Mouse (Mus musculus): Measurements from ENCODE around the gene Fam50a. TPM values are rescaled to one million over a fixed set of nuclear protein-coding genes. Genes with fewer than 3 reads are reported as not detected.

The Fam50a gene
- polyA plus RNA-seq (2014; fragmentation: Nextera tagmentation; extraction: Ambion mirVana) = 65.8 and 67.8 TPM in 2 replicates

GRCm38 (mm10) chrX:74312540-74313464 is at the start of gene Fam50a:
Gene Fam50a (plus strand): TSS chrX:74313033.
- peak; percentile 84 for DNase-seq (ENCODE audit: low spot score)
- 0 out of 2 replicates have a peak, but pooled peaks cover 3% of the 10 kb centered on the region for H3K36me3 ChIP-seq (ENCODE audit: control insufficient read depth, insufficient read depth, low read length)
- H3K4me1 ChIP-seq (ENCODE audit: control insufficient read depth, insufficient read depth, low read length) = no peaks in the 10 kb centered on the region
- peak within 1 kb of the TSS; percentile 49 for H3K4me3 ChIP-seq (ENCODE audit: low read depth, low read length)
- no peaks in the 10 kb centered on the region for H3K9me3 ChIP-seq (ENCODE audit: control insufficient read depth, low read length)
- no peak within 1 kb of the TSS for H3K27ac ChIP-seq (replicated peaks; ENCODE audit: low read depth, low read length)
- WGBS = 30% methylated on average over 51 of the region's 59 CpGs
- H3K9ac ChIP-seq (ENCODE audit: low read length) = peak within 1 kb of the TSS; percentile 65
- ATAC-seq (ENCODE audit: insufficient number of reproducible peaks, low FRiP score, low TSS enrichment, low read depth) = peak; percentile 95
- H3K27me3 ChIP-seq (ENCODE audit: control insufficient read depth, insufficient read depth, low read length) = no peaks in the 10 kb centered on the region
- peak within 1 kb of the TSS; percentile 67 for H3K4me2 ChIP-seq (ENCODE audit: low read depth, severe bottlenecking)

- H3K9me3 ChIP-seq (ENCODE audit: control insufficient read depth, low read length) = no peaks in the 10 kb centered on the region
- no peaks in the 10 kb centered on the region; the same call in 1 of the 2 replicates for H3K36me3 ChIP-seq (ENCODE audit: control insufficient read depth, insufficient read depth, low read length)
- peak overlapping the region; percentile 89 for H3K27ac ChIP-seq (replicated peaks; ENCODE audit: low read depth, low read length)
- 42% methylated on average over 3 of the region's 3 CpGs for WGBS
- H3K4me3 ChIP-seq (ENCODE audit: low read depth, low read length) = peak overlapping the region; percentile 50
- ATAC-seq (ENCODE audit: insufficient number of reproducible peaks, low FRiP score, low TSS enrichment, low read depth) (peak; percentile 27), DNase-seq (ENCODE audit: low spot score) (no peak)
- H3K4me2 ChIP-seq (ENCODE audit: low read depth, severe bottlenecking) = peak overlapping the region; percentile 45
- no peaks in the 10 kb centered on the region for H3K4me1 ChIP-seq (ENCODE audit: control insufficient read depth, insufficient read depth, low read length)
- H3K27me3 ChIP-seq (ENCODE audit: control insufficient read depth, insufficient read depth, low read length) = no peaks in the 10 kb centered on the region
- H3K9ac ChIP-seq (ENCODE audit: low read length) = peak overlapping the region; percentile 64
Observed at GRCm38 (mm10) chrX:74269736-74270061, 43.1 kb upstream of the Fam50a start.

- H3K9ac ChIP-seq (ENCODE audit: low read length) = peak within 1 kb of the TSS; percentile 64
- no peaks in the 10 kb centered on the region for H3K9me3 ChIP-seq (ENCODE audit: control insufficient read depth, low read length)
- WGBS = 13% methylated on average over 42 of the region's 42 CpGs
- ATAC-seq (ENCODE audit: insufficient number of reproducible peaks, low FRiP score, low TSS enrichment, low read depth) (peak; percentile 93), DNase-seq (ENCODE audit: low spot score) (peak; percentile 90)
- no peaks in the 10 kb centered on the region; the same call in 1 of the 2 replicates for H3K36me3 ChIP-seq (ENCODE audit: control insufficient read depth, insufficient read depth, low read length)
- peak within 1 kb of the TSS; percentile 89 for H3K27ac ChIP-seq (replicated peaks; ENCODE audit: low read depth, low read length)
- no peaks in the 10 kb centered on the region for H3K27me3 ChIP-seq (ENCODE audit: control insufficient read depth, insufficient read depth, low read length)
- H3K4me3 ChIP-seq (ENCODE audit: low read depth, low read length) = peak within 1 kb of the TSS; percentile 50
- H3K4me2 ChIP-seq (ENCODE audit: low read depth, severe bottlenecking) = peak within 1 kb of the TSS; percentile 45
- H3K4me1 ChIP-seq (ENCODE audit: control insufficient read depth, insufficient read depth, low read length) = no peaks in the 10 kb centered on the region
Observed at GRCm38 (mm10) chrX:74270062-74270901, 42.6 kb upstream of the Fam50a start, which contains the start of gene Rpl10. Gene Rpl10 (plus strand): TSS chrX:74270812.

- Histone ChIP-seq H3K9ac (ENCODE audit: low read length) (peak overlapping the region; percentile 61), H3K4me2 (ENCODE audit: low read depth, severe bottlenecking) (peak overlapping the region; percentile 44), H3K27me3 (ENCODE audit: control insufficient read depth, insufficient read depth, low read length) (no peaks in the 10 kb centered on the region), H3K9me3 (ENCODE audit: control insufficient read depth, low read length) (no peaks in the 10 kb centered on the region), H3K36me3 (ENCODE audit: control insufficient read depth, insufficient read depth, low read length) (no peaks in the 10 kb centered on the region; the same call in 1 of the 2 replicates), H3K27ac (replicated peaks; ENCODE audit: low read depth, low read length) (0 out of 2 replicates have a peak overlapping the region, but pooled peaks have one; percentile 5), H3K4me3 (ENCODE audit: low read depth, low read length) (peak overlapping the region; percentile 50), H3K4me1 (ENCODE audit: control insufficient read depth, insufficient read depth, low read length) (no peaks in the 10 kb centered on the region)
- 14% methylated on average over 27 of the region's 27 CpGs for WGBS
- DNase-seq (ENCODE audit: low spot score) = peak; percentile 50
- no peak for ATAC-seq (ENCODE audit: insufficient number of reproducible peaks, low FRiP score, low TSS enrichment, low read depth)
Observed at GRCm38 (mm10) chrX:74270902-74271551, 41.8 kb upstream of the Fam50a start.

- H3K9ac ChIP-seq (ENCODE audit: low read length) = no peak overlapping the region
- H3K27me3 ChIP-seq (ENCODE audit: control insufficient read depth, insufficient read depth, low read length) = no peaks in the 10 kb centered on the region
- 35% methylated on average over 10 of the region's 10 CpGs for WGBS
- no peak overlapping the region for H3K4me3 ChIP-seq (ENCODE audit: low read depth, low read length)
- no peak overlapping the region for H3K27ac ChIP-seq (replicated peaks; ENCODE audit: low read depth, low read length)
- no peaks in the 10 kb centered on the region for H3K4me1 ChIP-seq (ENCODE audit: control insufficient read depth, insufficient read depth, low read length)
- ATAC-seq (ENCODE audit: insufficient number of reproducible peaks, low FRiP score, low TSS enrichment, low read depth) (no peak), DNase-seq (ENCODE audit: low spot score) (peak; percentile 28)
- H3K36me3 ChIP-seq (ENCODE audit: control insufficient read depth, insufficient read depth, low read length) = no peaks in the 10 kb centered on the region; the same call in 1 of the 2 replicates
- H3K4me2 ChIP-seq (ENCODE audit: low read depth, severe bottlenecking) = no peak overlapping the region
- no peaks in the 10 kb centered on the region for H3K9me3 ChIP-seq (ENCODE audit: control insufficient read depth, low read length)
Observed at GRCm38 (mm10) chrX:74273422-74274322, 39.2 kb upstream of the Fam50a start.

GRCm38 (mm10) chrX:74277916-74278315 is 34.9 kb upstream of the Fam50a start:
- 67% methylated on average over 6 of the region's 8 CpGs for WGBS
- H3K36me3 ChIP-seq (ENCODE audit: control insufficient read depth, insufficient read depth, low read length) = no peaks in the 10 kb centered on the region; the same call in 1 of the 2 replicates
- H3K9ac ChIP-seq (ENCODE audit: low read length) = no peak overlapping the region
- DNase-seq (ENCODE audit: low spot score) (no peak), ATAC-seq (ENCODE audit: insufficient number of reproducible peaks, low FRiP score, low TSS enrichment, low read depth) (no peak)
- H3K27me3 ChIP-seq (ENCODE audit: control insufficient read depth, insufficient read depth, low read length) = no peaks in the 10 kb centered on the region
- no peak overlapping the region for H3K4me2 ChIP-seq (ENCODE audit: low read depth, severe bottlenecking)
- no peak overlapping the region for H3K4me3 ChIP-seq (ENCODE audit: low read depth, low read length)
- no peak overlapping the region for H3K27ac ChIP-seq (replicated peaks; ENCODE audit: low read depth, low read length)
- no peaks in the 10 kb centered on the region for H3K4me1 ChIP-seq (ENCODE audit: control insufficient read depth, insufficient read depth, low read length)
- no peaks in the 10 kb centered on the region for H3K9me3 ChIP-seq (ENCODE audit: control insufficient read depth, low read length)

GRCm38 (mm10) chrX:74281041-74281731 is 31.6 kb upstream of the Fam50a start:
- WGBS = 17% methylated on average over 14 of the region's 14 CpGs
- Histone ChIP-seq H3K4me1 (ENCODE audit: control insufficient read depth, insufficient read depth, low read length) (no peaks in the 10 kb centered on the region), H3K9ac (ENCODE audit: low read length) (peak overlapping the region; percentile 40; the same call in 1 of the 2 replicates), H3K27me3 (ENCODE audit: control insufficient read depth, insufficient read depth, low read length) (no peaks in the 10 kb centered on the region), H3K4me2 (ENCODE audit: low read depth, severe bottlenecking) (peak overlapping the region; percentile 63), H3K9me3 (ENCODE audit: control insufficient read depth, low read length) (no peaks in the 10 kb centered on the region), H3K4me3 (ENCODE audit: low read depth, low read length) (peak overlapping the region; percentile 60), H3K36me3 (ENCODE audit: control insufficient read depth, insufficient read depth, low read length) (no peaks in the 10 kb centered on the region), H3K27ac (replicated peaks; ENCODE audit: low read depth, low read length) (peak overlapping the region; percentile 52; the same call in 1 of the 2 replicates)
- no peak for DNase-seq (ENCODE audit: low spot score)
- ATAC-seq (ENCODE audit: insufficient number of reproducible peaks, low FRiP score, low TSS enrichment, low read depth) = no peak

Measured in limb, embryonic 11.5 days (tissue).